Mouse (Mus musculus): ENCODE results near the gene Olfr1099.

Olfr1099 gene

DNA sequence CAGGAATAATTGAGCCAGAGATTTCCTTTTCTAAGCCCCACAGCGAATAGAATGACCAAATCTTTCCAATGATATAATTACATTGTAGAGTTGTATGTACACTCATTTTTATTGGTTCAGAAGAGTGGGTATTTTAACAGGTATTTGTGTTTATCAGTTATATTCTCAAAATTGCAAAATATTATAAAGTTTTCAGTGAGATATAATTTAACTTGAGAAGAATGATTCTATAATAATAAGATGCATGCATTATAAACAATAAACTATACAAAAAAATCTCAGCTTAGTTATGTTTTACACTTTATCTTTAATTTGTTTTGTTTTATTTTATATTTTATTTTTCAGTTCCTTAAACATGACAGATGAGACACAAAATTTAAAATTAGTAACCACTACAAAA lies at the start of gene Olfr1099:
Gene Olfr1099 (minus strand): TSS at position 101 of the 400 bp plus-strand sequence.
- DNase-seq (ENCODE audit: low read depth): no peak

DNA sequence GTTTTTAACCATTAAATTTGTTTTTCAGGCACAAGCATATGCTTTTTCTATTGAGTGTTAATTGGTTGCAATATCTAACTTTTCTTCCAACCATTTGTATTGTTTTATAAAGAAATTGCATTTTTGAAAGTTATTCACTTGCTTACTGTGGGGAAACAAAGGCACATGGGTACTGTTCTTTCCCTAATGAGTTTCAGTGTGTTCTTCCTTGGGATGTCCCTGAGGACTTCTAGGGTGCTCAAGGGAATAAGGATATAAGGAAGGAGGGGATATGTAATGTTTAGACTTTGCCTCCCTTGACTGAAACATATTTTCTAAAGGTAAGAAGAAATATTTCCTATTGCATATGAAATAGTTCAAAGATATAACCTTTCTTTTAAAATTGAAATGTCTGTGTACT lies 37.6 kb upstream of the Olfr1099 start, which contains the start of gene Olfr1102:
Gene Olfr1102 (plus strand): TSS at position 301 of the 400 bp plus-strand sequence.
- DNase-seq (ENCODE audit: low read depth): no peak

DNA sequence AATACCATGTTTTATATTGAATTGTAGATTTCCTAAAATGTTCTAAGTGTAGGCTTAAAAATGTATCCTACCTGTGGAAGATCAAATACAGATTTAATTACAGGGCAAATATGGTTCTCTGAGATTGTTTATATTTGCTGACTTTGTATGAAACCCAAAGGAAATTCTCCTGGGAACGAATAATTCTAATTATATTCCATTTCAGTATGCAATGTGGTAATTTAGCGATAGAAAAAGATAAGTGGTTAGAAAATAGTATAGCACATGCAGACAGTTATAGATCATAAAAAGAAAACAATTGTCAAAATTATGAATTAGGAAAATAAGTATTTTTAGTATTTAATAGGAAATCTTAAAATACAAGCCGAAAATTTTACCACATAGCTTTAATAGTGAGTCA lies 30.6 kb upstream of the Olfr1099 start, which contains the start of gene Olfr1101:
Gene Olfr1101 (minus strand): TSS at position 101 of the 400 bp plus-strand sequence.
- no peak for DNase-seq (ENCODE audit: low read depth)

DNA sequence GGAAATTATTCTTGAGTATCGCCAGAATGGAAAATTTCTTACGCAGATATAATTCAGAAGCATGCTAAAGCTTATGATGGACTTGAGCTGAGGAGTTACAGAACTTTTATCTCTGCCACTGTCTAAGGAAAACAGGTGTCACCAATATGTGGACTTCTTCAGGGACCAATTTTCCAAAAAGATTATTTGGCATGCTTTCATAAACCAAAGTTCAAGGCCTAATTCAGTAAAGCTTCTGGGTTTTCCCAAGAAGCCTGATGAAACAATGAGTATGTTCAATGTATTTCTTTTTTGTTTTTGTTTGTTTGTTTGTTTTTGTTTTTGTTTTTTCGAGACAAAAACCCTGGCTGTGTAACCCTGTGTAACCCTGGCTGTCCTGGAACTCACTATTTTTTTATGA lies 19.4 kb upstream of the Olfr1099 start, which contains the start of gene Olfr1100:
Gene Olfr1100 (minus strand): TSS at position 101 of the 400 bp plus-strand sequence.
- DNase-seq (ENCODE audit: low read depth): no peak

DNA sequence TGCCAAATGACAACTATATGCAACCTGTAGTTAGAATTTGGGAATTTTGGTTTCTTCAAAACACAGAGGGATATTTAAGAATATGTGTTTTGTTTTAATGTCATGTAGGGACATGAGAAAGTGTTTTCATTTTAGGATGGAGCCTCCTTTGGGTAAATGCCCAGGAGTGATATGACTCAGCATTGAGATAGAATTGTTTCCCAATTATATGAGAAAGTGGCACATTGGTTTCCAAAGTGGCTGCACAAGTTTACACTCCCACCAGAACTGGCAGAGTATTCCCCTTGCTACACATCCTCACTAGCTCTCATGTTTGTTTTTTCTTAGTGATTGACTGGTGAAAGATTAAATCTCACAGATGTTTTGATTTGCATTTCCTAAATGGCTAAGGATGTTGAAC lies 33.9 kb downstream of the Olfr1099 start:
- DNase-seq (ENCODE audit: low read depth): no peak

DNA sequence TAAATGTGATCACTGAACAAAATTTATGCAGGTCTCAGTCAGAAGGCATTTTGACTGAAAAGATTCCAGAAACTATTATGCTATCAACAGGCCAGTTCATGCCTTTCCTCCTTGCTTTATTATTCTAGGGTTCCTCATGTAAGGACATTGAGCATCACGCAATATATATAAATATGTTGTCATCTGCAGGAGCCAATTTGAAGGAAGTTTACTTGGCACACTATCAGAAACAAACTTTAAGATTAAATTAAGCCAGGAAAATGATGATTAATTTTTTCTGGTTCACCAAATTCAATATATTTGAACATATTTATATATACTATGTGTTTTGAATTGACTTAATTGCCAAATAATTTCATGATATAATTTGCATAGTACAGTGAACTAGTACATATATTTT lies 36.0 kb downstream of the Olfr1099 start, which contains the start of gene Olfr1098:
Gene Olfr1098 (minus strand): TSS at position 101 of the 400 bp plus-strand sequence.
- DNase-seq (ENCODE audit: low read depth): no peak

DNA sequence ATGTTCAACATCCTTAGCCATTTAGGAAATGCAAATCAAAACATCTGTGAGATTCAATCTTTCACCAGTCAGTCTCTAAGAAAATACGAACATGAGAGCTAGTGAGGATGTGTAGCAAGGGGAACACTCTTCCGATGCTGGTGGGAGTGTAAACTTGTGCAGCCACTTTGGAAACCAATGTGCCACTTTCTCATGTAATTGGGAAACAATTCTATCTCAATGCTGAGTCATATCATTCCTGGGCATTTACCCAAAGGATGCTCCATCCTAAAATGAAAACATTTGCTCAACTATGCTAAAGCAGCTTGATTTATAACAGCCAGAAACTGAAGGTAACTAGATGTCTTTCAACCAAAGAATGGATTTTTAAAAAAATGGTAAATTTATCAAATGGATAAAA lies 54.8 kb downstream of the Olfr1099 start:
- no peak for DNase-seq (ENCODE audit: low read depth)

Measured in induced T-regulatory cell, adult 2 months (primary cell).